Comparison of ENCODE assay signal across 13 mouse cellular contexts in genomic region chr17:10519506-10520155, GRCm38 (mm10).
DNase-seq lines count a peak whose midpoint lies in the region; ATAC-seq lines count a peak whose summit lies in the region.
"Had no signal": no experiment of that assay in that cellular context is flagged by ENCODE, and none has a peak within 500 bp of the region (broad histone marks: within the 10 kb centered on the region; RNA-seq: fewer than 3 reads in every experiment).

No protein-coding gene starts in this region.

- H3K27ac ChIP-seq in limb, embryonic 12.5 days: peak overlapping the region; percentile 56; the same call in 1 of the 2 replicates
- no peak overlapping the region for H3K27ac ChIP-seq in limb, embryonic 10.5 days
- peak overlapping the region; percentile 50 for H3K27ac ChIP-seq in hindbrain, embryonic 14.5 days
- peak overlapping the region; percentile 60 for H3K27ac ChIP-seq in neural tube, embryonic 14.5 days (ENCODE audit: low read depth, low read length)

- 0 out of 2 replicates have a peak, but pooled peaks cover 3% of the 10 kb centered on the region for H3K27me3 ChIP-seq in limb, embryonic 12.5 days
- 0 out of 2 replicates have a peak, but pooled peaks cover 4% of the 10 kb centered on the region for H3K27me3 ChIP-seq in limb, embryonic 10.5 days (ENCODE audit: low read depth, poor library complexity, severe bottlenecking)
- H3K27me3 ChIP-seq in hindbrain, embryonic 14.5 days (ENCODE audit: control insufficient read depth, insufficient read depth, low read length): no peaks in the 10 kb centered on the region
- no peaks in the 10 kb centered on the region for H3K27me3 ChIP-seq in neural tube, embryonic 14.5 days (ENCODE audit: control insufficient read depth, insufficient read depth, low read length)

- H3K9ac ChIP-seq in limb, embryonic 12.5 days (replicated peaks): no peak overlapping the region
- H3K9ac ChIP-seq in hindbrain, embryonic 14.5 days: no peak overlapping the region
- H3K9ac ChIP-seq in neural tube, embryonic 14.5 days (replicated peaks; ENCODE audit: low read depth, low read length): no peak overlapping the region

- ATAC-seq in limb, embryonic 12.5 days (ENCODE audit: insufficient number of reproducible peaks, insufficient read depth, low FRiP score, low TSS enrichment, low read depth): no peak
- no peak for ATAC-seq in hindbrain, embryonic 14.5 days (ENCODE audit: low FRiP score)
- no peak for ATAC-seq in neural tube, embryonic 14.5 days (ENCODE audit: low read depth)

- H3K4me2 ChIP-seq in limb, embryonic 12.5 days: no peak overlapping the region
- peak overlapping the region; percentile 24 for H3K4me2 ChIP-seq in hindbrain, embryonic 14.5 days (replicated peaks)
- peak overlapping the region; percentile 24; the same call in 1 of the 2 replicates for H3K4me2 ChIP-seq in neural tube, embryonic 14.5 days (ENCODE audit: low read depth, low read length)

- no peaks in the 10 kb centered on the region for H3K36me3 ChIP-seq in limb, embryonic 12.5 days
- H3K36me3 ChIP-seq in limb, embryonic 10.5 days: no peaks in the 10 kb centered on the region
- H3K36me3 ChIP-seq in hindbrain, embryonic 14.5 days (replicated peaks; ENCODE audit: control insufficient read depth, insufficient read depth): no peaks in the 10 kb centered on the region
- H3K36me3 ChIP-seq in neural tube, embryonic 14.5 days (ENCODE audit: control insufficient read depth, insufficient read depth, low read length): no peaks in the 10 kb centered on the region

- no peak overlapping the region for H3K4me3 ChIP-seq in limb, embryonic 12.5 days (replicated peaks)
- H3K4me3 ChIP-seq in limb, embryonic 10.5 days: no peak overlapping the region
- no peak overlapping the region for H3K4me3 ChIP-seq in hindbrain, embryonic 14.5 days (replicated peaks; ENCODE audit: low read length)
- H3K4me3 ChIP-seq in neural tube, embryonic 14.5 days (ENCODE audit: low read depth, low read length): no peak overlapping the region

- intact Hi-C loops in left cerebral cortex, postnatal 4 days (cut with DNase I): no loop called here

- DNase-seq in embryo, embryonic 10.5 days (ENCODE audit: low spot score): peak; percentile 16
- no peak for DNase-seq in embryo, embryonic 10 days (ENCODE audit: low spot score)
- DNase-seq in limb, embryonic 10.5 days (ENCODE audit: low spot score): no peak
- no peak for DNase-seq in hindbrain, embryonic 14.5 days (ENCODE audit: low spot score)
- DNase-seq in adrenal gland, postnatal 10 days: no peak
- no peak for DNase-seq in left cerebral cortex, postnatal 4 days
- DNase-seq: cerebellum, adult 18-20 months; kidney, postnatal 10 days; liver; spleen, adult 18-20 months; thymus, postnatal 4 days had no signal

- H3K9me3 ChIP-seq in limb, embryonic 12.5 days: no peaks in the 10 kb centered on the region
- H3K9me3 ChIP-seq in limb, embryonic 10.5 days (replicated peaks): no peaks in the 10 kb centered on the region
- no peaks in the 10 kb centered on the region for H3K9me3 ChIP-seq in hindbrain, embryonic 14.5 days (ENCODE audit: control insufficient read depth, low read length)
- no peaks in the 10 kb centered on the region for H3K9me3 ChIP-seq in neural tube, embryonic 14.5 days (ENCODE audit: control insufficient read depth, low read length)

- H3K4me1 ChIP-seq in limb, embryonic 12.5 days (replicated peaks): peaks cover 29% of the 10 kb centered on the region
- peaks cover 13% of the 10 kb centered on the region for H3K4me1 ChIP-seq in limb, embryonic 10.5 days
- peaks cover 5% of the 10 kb centered on the region; the same call in 1 of the 2 replicates for H3K4me1 ChIP-seq in hindbrain, embryonic 14.5 days (replicated peaks; ENCODE audit: control insufficient read depth, insufficient read depth, low read length)
- no peaks in the 10 kb centered on the region; the same call in 1 of the 2 replicates for H3K4me1 ChIP-seq in neural tube, embryonic 14.5 days (ENCODE audit: control insufficient read depth, insufficient read depth, low read length)

- WGBS in limb, embryonic 12.5 days: 48% methylated on average over 11 of the region's 11 CpGs
- WGBS in limb, embryonic 10.5 days: 59% methylated on average over 11 of the region's 11 CpGs
- 12% methylated on average over 11 of the region's 11 CpGs for WGBS in hindbrain, embryonic 14.5 days
- WGBS in neural tube, embryonic 14.5 days: 10% methylated on average over 11 of the region's 11 CpGs
